Mouse (Mus musculus) bone marrow macrophage, adult 2 months (primary cell): ENCODE measurements around the gene Cers1.

Source experiments
- CTCF ChIP-seq: IDR thresholded peaks from 2 replicates; pipeline ENCODE4 v1.5.1; 2012; ENCODE audit warnings: low read depth, mild to moderate bottlenecking, low read length, moderate library complexity
- POLR2A ChIP-seq: IDR thresholded peaks from 2 replicates; pipeline ENCODE4 v1.6.1; 2012; ENCODE audit warnings: mild to moderate bottlenecking, low read depth, low read length, borderline replicate concordance

DNA sequence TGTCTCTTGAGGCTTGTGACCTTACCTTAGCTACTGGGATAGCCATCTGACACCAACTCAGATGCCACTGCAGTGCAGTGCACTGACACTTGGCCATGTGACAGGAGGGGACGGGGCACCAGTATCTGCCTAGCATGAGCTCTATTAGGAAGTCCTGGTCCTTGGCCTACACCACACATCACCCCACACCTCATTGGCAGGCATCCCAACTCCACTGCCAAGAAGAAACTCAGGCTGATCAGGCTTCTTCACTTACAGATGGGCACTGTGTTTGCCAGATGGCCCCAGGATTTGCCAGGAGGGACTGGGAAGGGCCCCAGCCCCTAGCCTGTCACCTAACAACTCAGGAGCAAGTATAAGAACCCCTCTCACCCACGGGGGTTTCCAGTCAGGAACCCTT, 2.2 kb upstream of the Cers1 start:
- TF ChIP-seq POLR2A (no peak), CTCF (no peak)
